Mouse (Mus musculus): Measurements from ENCODE around the gene Csf2rb2. TPM values are rescaled to one million over a fixed set of nuclear protein-coding genes. Genes with fewer than 3 reads are reported as not detected.
"Not testable (repeated sequence)": the region's sequence is repeated elsewhere in the genome, so short reads cannot be mapped to it uniquely, and the experiment has no call there.

Gene Csf2rb2
- total and polyA plus RNA-seq, 2 experiments = 0.37 to 1.1 TPM

DNA sequence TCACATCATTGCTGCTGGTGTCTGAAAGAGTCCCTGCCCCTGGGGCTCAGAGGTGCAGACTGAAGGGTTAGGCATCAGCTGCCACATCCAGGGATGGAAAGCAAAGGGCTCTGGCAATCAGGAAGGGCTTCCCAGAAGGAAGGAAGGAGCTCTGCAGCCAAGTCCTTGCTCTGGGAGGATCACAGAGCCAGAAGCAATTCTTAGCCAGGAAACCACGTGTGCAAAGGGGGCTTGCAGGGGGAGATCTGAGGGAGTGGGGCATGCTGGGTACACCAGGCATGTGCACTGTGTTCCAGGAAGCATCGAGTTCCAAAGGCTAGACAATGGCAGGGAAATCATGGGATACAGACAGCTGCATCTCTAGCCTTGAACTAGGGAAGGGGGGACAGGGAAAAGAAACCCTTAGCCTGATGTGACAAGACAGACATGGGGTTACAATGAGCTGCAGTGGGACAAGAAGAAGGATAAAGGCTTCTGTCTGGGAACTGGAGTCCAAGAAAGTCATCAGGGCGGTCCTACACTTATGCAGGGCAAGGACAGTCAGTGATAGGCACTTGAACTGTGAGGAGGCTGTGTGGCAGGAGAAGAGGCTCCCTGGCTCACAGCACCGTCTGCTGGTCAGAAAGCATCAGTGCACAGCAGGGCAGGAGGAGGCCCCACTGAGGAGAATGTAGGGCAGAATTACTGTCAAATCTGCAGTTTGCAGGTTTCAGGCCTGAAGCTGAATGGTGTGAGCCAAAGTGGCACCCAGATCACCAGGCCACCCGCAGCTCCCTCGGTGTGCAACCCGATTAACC is 34.3 kb upstream of the Csf2rb2 start:
- DNase-seq (ENCODE audit: extremely low read depth, low read depth, low spot score); H3K4me3 ChIP-seq (ENCODE audit: insufficient read depth, low read depth, low read length); H3K79me2 ChIP-seq (ENCODE audit: control insufficient read depth, insufficient read depth, low read length); H3K27ac ChIP-seq (replicated peaks; ENCODE audit: insufficient read depth, low read depth, low read length); H3K9ac ChIP-seq (ENCODE audit: low read depth, low read length); H3K27me3 ChIP-seq (ENCODE audit: control insufficient read depth, insufficient read depth, low read length); H3K36me3 ChIP-seq (ENCODE audit: control insufficient read depth, insufficient read depth, low read length): not testable (repeated sequence)
- peak; percentile 95 for TF ChIP-seq CTCF (IDR thresholded peaks at IDR 0.05; ENCODE audit: low read depth, low read length)
- WGBS = 38% methylated on average over 7 of the region's 7 CpGs
- H3K4me1 ChIP-seq (ENCODE audit: control insufficient read depth, insufficient read depth, low read length) = peaks cover 17% of the 10 kb centered on the region

DNA sequence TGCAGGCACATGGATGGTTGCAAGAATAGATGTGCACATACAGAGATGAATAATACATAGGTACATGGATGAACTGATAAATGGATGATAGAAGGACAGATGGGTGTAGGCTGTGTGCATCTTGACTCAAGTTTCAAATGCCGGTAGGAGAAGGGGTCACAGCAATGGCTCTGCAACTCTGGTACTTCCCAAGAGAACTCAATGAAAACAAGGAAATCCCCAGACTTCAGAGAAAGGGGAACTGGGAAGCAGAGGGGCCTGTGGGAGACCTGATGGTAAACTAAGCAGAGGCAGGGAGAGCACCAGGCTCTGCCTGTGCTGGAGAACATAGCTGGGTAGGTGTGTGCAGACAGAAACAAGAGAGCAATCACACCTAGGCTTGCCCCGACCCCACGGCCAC is 28.9 kb upstream of the Csf2rb2 start:
- TF ChIP-seq POLR2A (IDR thresholded peaks at IDR 0.05; ENCODE audit: extremely low read depth, insufficient read depth, low read length) = no peak
- no peak for TF ChIP-seq CTCF (IDR thresholded peaks at IDR 0.05; ENCODE audit: low read depth, low read length)
- H3K4me3 ChIP-seq (ENCODE audit: insufficient read depth, low read depth, low read length) = no peak overlapping the region
- DNase-seq (ENCODE audit: extremely low read depth, low read depth, low spot score) = no peak
- no peak overlapping the region for H3K9ac ChIP-seq (ENCODE audit: low read depth, low read length)
- WGBS = 79% methylated on average over 3 of the region's 3 CpGs
- H3K79me2 ChIP-seq (ENCODE audit: control insufficient read depth, insufficient read depth, low read length) = no peaks in the 10 kb centered on the region
- H3K27ac ChIP-seq (replicated peaks; ENCODE audit: insufficient read depth, low read depth, low read length) = no peak overlapping the region
- no peaks in the 10 kb centered on the region for H3K4me1 ChIP-seq (ENCODE audit: control insufficient read depth, insufficient read depth, low read length)
- H3K36me3 ChIP-seq (ENCODE audit: control insufficient read depth, insufficient read depth, low read length) = no peaks in the 10 kb centered on the region
- no peaks in the 10 kb centered on the region for H3K27me3 ChIP-seq (ENCODE audit: control insufficient read depth, insufficient read depth, low read length)

DNA sequence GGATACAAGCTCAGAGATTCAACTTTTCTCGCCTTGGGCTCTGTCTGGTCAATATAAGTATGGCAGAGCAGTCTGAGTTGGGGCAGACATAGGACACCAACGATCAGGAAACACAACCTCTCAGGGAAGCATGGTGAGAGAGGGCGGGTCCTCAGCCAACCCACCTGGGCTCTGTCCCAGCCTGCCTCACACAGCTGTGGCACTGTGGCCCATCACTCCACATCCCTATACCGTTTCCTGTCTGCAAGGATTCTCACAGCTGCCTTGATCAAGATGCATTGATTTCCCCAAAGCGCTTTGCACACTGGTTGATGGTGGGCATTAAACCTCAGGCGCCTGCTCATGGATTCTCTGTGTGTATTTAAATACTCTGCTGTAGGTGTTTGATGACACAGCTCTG is 27.5 kb upstream of the Csf2rb2 start:
- H3K27me3 ChIP-seq (ENCODE audit: control insufficient read depth, insufficient read depth, low read length) = no peaks in the 10 kb centered on the region
- no peaks in the 10 kb centered on the region for H3K36me3 ChIP-seq (ENCODE audit: control insufficient read depth, insufficient read depth, low read length)
- H3K79me2 ChIP-seq (ENCODE audit: control insufficient read depth, insufficient read depth, low read length) = no peaks in the 10 kb centered on the region
- DNase-seq (ENCODE audit: extremely low read depth, low read depth, low spot score) = no peak
- TF ChIP-seq POLR2A (IDR thresholded peaks at IDR 0.05; ENCODE audit: extremely low read depth, insufficient read depth, low read length) (no peak), CTCF (IDR thresholded peaks at IDR 0.05; ENCODE audit: low read depth, low read length) (no peak)
- no peaks in the 10 kb centered on the region for H3K4me1 ChIP-seq (ENCODE audit: control insufficient read depth, insufficient read depth, low read length)
- no peak overlapping the region for H3K9ac ChIP-seq (ENCODE audit: low read depth, low read length)
- no peak overlapping the region for H3K27ac ChIP-seq (replicated peaks; ENCODE audit: insufficient read depth, low read depth, low read length)
- WGBS = 78% methylated on average over 6 of the region's 6 CpGs
- no peak overlapping the region for H3K4me3 ChIP-seq (ENCODE audit: insufficient read depth, low read depth, low read length)

DNA sequence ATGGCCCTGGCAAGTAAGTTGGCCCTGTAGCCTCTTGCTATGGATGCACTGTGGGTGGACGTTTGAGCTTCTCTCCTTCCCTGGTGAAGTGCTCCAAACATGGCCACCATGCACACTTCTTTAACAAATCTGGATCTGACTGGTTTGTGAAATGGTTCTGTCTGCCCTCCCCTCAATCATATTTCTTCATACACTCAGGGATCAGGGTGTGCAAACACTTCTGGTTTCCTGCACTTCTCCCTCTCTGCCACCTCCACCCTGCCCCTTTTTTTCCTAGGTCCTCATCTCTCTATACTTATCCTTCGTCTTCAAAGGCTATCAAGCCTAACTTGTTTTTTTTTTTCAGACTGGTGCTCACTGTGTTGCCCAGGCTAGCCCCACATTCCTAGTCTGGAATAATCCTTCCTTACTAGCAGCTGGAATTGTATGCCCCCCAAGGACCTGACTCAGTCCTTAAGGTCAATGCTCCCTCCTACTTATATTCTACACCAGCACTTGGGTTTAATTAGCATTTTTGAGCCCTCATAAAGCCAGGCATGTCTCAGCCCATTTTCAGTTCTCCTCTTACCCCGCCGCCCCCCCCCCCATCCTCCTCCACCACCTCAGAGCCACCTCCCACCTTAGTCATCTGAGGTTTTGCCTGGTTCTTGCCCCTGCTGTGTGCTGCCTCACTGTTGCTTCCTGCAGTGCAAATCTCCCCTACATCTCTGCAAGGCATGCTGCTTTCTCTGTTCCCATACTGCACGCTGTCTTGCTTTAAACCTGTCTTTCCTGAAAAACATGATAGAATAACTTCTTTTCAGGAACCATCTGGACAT is 26.2 kb upstream of the Csf2rb2 start:
- H3K36me3 ChIP-seq (ENCODE audit: control insufficient read depth, insufficient read depth, low read length) = no peaks in the 10 kb centered on the region
- no peaks in the 10 kb centered on the region for H3K27me3 ChIP-seq (ENCODE audit: control insufficient read depth, insufficient read depth, low read length)
- no peak for DNase-seq (ENCODE audit: extremely low read depth, low read depth, low spot score)
- 82% methylated on average over 5 of the region's 5 CpGs for WGBS
- TF ChIP-seq POLR2A (IDR thresholded peaks at IDR 0.05; ENCODE audit: extremely low read depth, insufficient read depth, low read length) = no peak
- TF ChIP-seq CTCF (IDR thresholded peaks at IDR 0.05; ENCODE audit: low read depth, low read length) = no peak
- H3K4me3 ChIP-seq (ENCODE audit: insufficient read depth, low read depth, low read length) = no peak overlapping the region
- no peak overlapping the region for H3K27ac ChIP-seq (replicated peaks; ENCODE audit: insufficient read depth, low read depth, low read length)
- no peak overlapping the region for H3K9ac ChIP-seq (ENCODE audit: low read depth, low read length)
- no peaks in the 10 kb centered on the region for H3K79me2 ChIP-seq (ENCODE audit: control insufficient read depth, insufficient read depth, low read length)
- no peaks in the 10 kb centered on the region for H3K4me1 ChIP-seq (ENCODE audit: control insufficient read depth, insufficient read depth, low read length)

DNA sequence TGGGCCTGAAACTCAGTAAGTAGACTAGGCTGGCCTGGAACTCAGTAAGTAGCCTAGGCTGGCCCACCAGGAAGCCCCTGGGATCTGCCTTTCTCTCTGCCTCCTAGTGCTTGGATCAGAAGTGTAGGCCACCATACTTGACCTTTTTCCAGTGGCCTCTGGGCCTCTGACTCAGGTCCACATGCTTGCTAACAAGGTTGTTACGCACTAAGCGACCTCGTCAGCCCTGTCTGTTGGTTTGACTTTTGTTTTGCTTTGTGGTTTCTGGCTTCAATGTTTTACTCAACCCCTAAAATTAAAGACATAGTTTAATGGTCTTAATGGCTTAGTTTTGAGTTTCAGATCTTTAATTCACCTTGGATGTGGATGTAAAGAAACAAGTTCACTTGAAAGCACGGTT is 25.2 kb upstream of the Csf2rb2 start:
- Histone ChIP-seq H3K27me3 (ENCODE audit: control insufficient read depth, insufficient read depth, low read length) (no peaks in the 10 kb centered on the region), H3K79me2 (ENCODE audit: control insufficient read depth, insufficient read depth, low read length) (no peaks in the 10 kb centered on the region), H3K4me3 (ENCODE audit: insufficient read depth, low read depth, low read length) (no peak overlapping the region), H3K4me1 (ENCODE audit: control insufficient read depth, insufficient read depth, low read length) (no peaks in the 10 kb centered on the region), H3K27ac (replicated peaks; ENCODE audit: insufficient read depth, low read depth, low read length) (no peak overlapping the region), H3K36me3 (ENCODE audit: control insufficient read depth, insufficient read depth, low read length) (no peaks in the 10 kb centered on the region), H3K9ac (ENCODE audit: low read depth, low read length) (no peak overlapping the region)
- DNase-seq (ENCODE audit: extremely low read depth, low read depth, low spot score) = no peak
- WGBS = 89% methylated on average over 4 of the region's 4 CpGs
- TF ChIP-seq CTCF (IDR thresholded peaks at IDR 0.05; ENCODE audit: low read depth, low read length) (no peak), POLR2A (IDR thresholded peaks at IDR 0.05; ENCODE audit: extremely low read depth, insufficient read depth, low read length) (no peak)

DNA sequence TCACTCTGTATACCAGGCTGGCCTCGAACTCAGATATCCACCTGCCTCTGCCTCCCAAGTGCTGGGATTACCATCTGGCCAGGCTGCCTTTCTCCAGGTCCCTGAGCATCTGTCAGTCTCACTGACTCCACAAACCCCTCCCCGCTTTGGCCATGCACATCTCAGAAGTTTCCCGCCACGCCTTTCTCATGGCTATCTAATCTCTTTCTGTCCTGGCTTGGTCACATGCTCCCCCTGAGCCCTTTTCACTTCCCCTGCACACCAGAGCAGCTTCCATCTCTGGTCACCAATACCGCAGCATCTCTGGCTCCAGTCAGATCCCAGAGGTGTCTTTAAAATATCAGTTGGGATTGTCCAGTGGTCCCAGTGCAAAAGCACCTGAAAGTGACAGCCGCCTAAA is 24.5 kb upstream of the Csf2rb2 start:
- H3K9ac ChIP-seq (ENCODE audit: low read depth, low read length); DNase-seq (ENCODE audit: extremely low read depth, low read depth, low spot score); H3K4me3 ChIP-seq (ENCODE audit: insufficient read depth, low read depth, low read length); H3K79me2 ChIP-seq (ENCODE audit: control insufficient read depth, insufficient read depth, low read length); H3K4me1 ChIP-seq (ENCODE audit: control insufficient read depth, insufficient read depth, low read length); H3K27me3 ChIP-seq (ENCODE audit: control insufficient read depth, insufficient read depth, low read length); H3K27ac ChIP-seq (replicated peaks; ENCODE audit: insufficient read depth, low read depth, low read length); H3K36me3 ChIP-seq (ENCODE audit: control insufficient read depth, insufficient read depth, low read length): not testable (repeated sequence)
- 81% methylated on average over 6 of the region's 6 CpGs for WGBS
